Mouse (Mus musculus) cerebellum, postnatal 14 days (tissue): ENCODE data around the gene Dclk1.

Source experiments
- DNase-seq, 2 experiments: peaks; one replicate each; pipeline ENCODE4 v3.0.0; 2021; ENCODE audit warnings: mixed read lengths in 2 of 2

Dclk1 gene

DNA sequence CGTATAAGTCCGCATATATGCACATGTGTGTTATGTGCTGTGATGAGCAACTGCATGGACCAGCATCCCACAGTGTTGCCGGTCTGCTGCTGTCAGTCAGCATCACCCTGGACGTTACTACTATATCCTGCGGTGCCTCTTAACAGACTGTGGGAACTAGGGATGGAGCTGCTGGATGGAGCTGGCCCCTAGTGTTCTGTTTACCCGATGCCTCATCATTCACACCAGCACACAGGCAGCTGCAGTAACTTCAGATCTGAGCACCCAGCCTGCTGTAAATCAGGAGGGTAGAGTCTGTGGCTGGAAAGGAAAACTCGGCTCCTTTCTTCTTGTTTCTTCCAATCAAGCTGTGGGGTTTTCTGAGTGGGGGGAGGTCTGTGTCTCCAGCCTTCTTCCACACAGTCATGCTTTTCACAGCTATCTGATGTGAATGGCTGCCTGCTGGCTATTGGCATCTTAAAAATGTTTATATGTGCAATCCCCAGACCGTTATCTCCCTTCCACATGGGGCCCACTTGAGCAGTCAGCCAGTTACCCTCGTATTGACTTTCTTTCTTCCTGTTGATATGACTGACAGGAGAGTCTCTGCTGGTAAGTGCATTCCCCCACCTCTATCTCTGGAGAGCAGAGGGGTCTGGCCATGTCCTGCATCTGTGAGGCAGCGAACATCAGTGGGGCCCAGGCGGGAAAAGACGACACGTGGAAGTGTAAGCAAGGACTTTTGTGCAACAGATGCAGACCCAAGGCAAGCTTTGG, 301.9 kb downstream of the Dclk1 start:
- DNase-seq: no peak

DNA sequence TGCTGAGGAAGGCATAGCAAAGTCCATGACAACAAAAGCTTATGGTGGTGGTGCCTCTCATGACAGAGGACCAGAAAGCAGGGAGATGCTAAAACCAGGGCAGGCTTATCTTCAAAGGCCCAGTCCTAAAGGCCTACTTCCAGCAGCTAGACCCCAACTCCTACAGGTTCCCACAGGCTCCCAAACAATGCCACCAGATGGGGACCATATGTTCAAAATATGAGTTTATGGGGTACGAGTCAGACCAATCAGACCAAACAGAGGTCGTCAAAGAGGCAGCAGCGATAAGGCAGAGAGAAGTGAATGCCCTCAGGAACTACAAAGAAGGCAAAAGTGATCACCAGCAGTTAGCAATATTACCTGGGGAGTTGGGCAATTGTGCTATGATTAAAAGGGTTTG, 303.1 kb downstream of the Dclk1 start:
- DNase-seq: no peak

DNA sequence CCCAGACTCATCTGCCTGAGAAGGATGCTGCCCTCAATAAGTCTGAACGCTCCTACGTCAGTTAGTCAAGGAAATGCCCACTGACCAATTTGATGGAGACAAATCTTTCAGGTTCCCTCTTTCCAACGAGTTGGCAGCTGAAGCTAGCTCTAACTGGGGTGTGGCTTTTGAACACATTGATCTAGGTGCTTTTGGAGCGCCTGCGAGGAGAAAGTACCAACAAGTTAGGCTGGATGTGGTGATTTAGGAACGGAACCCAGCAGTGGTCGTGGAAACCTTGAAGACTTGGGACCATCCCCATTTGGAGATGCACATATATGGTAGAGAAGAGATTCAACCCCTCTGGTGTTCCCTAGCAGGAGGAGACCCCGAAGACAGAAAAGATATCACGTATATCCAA, 303.8 kb downstream of the Dclk1 start:
- no peak for DNase-seq

DNA sequence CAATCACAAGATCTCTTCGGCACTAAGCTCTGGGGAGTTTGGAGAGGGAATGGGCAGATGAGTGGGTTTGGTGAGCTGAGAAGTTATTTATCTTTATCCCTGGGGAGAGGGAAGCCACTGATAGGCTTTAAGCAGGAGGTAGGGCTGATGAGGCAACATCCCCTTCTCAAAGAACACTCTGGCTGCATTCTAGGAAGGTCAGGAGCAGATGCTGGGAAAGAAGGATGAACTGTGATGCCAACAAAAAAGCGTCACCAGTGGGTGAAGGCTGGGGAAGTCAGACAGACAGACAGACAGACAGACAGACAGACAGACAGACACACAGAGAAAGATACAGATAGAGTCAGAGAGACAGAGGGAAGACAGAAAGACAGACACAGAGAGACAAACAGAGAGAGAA, 304.9 kb downstream of the Dclk1 start:
- no peak for DNase-seq

DNA sequence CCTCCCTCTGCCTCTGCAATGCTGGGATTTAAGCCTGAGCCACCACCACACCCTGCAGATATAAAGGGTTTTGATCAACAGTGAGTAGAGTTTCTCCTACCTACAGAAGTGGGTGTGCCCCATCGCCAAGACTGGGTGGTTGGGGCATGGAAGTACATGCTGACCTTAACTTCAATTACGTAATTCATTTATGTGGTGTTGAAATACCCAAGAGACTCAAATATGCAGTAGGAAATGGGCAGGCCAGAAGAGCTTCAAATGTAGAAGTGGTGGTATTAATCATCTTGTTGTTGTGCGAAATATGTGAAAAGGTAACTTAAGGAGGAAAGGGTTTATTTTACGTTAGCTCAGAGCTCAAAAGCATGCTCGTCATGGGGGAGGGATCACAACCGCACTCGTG, 307.2 kb downstream of the Dclk1 start:
- no peak for DNase-seq

DNA sequence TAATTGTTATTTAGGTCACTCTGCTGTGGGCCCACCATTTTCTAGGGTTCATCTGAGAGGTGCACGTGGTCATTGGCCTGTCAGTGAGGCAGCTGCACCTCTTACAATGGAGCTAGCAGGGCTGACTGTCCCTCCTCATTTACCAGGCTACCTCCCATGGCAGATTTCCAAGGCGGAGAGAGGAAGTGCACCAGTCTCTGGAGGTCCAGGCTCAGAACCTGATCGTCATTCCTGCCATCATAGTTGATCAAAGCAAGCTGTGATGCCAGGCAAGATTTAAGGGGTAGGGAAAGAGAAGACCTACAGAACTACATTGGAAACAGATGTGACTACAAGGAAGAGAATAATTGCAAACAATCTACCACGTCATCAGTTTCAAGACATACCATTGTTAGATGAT, 308.8 kb downstream of the Dclk1 start:
- peak in 1 of 2 experiments; percentile 14 for DNase-seq

DNA sequence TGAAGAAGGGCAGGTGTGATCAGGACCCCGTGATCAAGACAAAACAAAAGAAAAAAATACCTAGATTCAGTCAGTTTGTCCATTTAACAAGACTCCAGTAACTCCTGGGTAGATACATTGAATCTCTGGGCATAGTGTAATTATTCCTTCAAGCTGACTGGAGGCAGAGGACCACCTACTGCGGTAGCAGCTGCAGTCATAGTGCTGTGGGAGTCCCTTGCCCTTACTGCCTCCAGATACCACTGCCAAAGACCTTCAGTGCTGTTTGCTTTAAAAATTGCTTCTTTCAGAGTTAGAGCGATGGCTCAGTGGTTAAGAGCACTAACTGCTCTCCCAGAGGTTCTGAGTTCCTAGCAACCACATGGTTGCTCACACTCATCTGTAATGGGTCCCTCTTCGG, 309.7 kb downstream of the Dclk1 start:
- DNase-seq: peak in 1 of 2 experiments; percentile 20

DNA sequence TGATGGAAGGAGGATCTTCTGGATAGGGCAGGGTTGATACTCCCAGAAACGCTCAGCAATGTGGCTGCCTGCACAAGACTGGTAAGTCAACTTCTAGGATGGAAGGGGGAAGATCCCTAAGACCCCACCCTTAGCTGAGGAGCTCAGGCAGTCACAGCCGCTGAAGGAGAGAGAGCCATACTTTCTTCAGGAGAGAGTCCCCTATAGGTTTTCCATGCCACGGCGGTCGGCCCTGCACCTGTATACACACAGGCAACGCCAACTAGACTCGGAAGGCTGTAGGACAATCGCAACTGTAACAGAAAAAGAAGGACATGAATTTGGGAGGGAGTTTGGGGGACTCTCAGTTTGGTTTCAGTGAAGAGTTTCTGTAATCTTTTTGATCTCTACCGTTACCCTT, 310.9 kb downstream of the Dclk1 start:
- DNase-seq: no peak

DNA sequence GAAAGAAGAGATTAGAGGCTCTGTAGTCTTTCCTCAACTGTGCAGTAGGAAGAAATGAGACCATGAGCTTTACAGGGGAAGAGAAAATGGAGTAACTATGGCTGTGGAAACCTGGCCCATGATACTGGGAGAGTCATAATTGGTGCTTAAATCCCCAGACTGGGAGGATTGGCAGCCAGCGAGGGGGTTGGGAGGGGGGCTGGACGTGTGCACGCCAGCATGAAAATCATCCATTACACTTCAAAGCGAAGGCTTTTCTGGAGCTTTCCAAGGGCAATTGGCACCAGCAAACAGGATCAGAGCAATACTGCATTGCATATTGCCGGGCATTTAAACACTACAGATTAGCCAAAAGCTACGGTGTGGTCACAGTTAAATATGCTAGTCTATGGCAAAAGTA, 313.7 kb downstream of the Dclk1 start:
- peak in 1 of 2 experiments; percentile 32 for DNase-seq

DNA sequence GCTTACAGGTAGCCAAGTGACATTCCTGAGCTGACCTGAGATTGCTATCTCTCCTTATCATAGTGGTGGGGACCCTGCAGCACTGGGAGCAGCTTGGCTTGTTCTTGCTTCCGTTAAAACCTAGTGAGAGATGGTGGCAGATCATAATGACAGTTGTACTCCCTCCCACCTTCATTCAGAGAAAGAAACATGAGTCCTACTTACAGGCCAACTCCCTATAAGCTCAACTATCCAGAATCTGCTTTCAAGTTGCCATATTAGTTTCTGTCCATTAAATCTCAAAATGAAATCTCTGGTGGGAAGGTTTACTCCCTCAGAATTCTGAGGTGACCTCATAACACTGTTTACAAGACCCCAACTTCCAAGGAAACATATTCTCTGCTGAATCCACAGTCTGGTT, 316.4 kb downstream of the Dclk1 start:
- no peak for DNase-seq

DNA sequence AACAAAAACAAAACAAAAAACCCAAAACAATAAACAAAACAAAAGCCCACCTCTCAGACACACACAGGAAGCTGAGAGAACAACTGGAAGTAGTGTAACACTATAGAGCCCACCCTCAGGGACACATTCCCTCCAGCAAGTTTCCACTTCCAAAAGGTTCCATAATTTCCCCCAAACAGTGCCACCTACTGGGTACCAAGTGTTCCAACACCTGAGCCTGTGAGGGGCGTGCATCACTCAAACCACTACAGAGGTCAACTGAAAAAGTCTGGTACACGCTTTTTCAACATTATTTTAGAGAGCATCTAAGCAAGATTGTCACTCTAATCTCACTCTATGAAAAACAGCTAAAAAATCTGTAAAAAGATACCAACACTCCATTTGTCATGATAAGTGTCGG, 325.3 kb downstream of the Dclk1 start:
- no peak for DNase-seq

DNA sequence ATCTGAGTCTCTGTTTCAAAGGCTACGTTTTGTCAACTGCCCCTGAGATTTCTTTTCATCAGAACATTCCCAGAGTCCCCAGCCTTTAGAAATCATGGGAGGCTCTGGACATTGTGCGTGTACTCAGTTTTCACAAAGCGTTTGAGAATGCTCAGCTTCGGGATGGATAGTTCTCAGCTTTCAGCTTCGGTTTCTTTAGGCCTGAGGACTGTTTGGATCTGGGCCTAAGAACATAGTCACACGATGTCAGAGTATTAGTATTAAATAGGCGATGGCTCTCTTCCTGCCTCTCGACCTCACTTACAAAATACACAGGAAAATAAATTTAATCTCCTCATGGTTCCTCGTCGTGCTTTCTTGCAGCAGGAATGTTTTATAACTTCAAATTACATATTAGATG, 327.4 kb downstream of the Dclk1 start:
- DNase-seq: no peak

DNA sequence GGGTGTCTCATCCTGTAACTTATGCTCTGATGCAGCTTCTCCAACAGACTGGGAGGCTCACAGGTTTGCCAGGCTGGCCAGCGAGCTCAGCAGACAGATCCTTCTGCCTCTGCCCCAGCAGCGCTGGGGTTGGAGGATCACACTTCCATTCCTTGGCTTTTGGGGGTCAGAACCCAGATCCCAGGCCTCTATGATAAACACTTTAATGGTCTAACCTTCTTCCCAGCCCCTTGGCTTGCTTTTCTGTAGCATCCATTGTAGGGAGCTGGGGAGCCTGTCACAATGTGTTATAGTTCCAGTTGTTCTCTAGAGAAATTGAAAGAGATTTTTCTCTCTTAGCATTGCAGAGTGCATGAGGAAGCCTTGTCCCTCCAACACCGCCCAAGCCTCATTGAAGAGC, 328.9 kb downstream of the Dclk1 start:
- no peak for DNase-seq

DNA sequence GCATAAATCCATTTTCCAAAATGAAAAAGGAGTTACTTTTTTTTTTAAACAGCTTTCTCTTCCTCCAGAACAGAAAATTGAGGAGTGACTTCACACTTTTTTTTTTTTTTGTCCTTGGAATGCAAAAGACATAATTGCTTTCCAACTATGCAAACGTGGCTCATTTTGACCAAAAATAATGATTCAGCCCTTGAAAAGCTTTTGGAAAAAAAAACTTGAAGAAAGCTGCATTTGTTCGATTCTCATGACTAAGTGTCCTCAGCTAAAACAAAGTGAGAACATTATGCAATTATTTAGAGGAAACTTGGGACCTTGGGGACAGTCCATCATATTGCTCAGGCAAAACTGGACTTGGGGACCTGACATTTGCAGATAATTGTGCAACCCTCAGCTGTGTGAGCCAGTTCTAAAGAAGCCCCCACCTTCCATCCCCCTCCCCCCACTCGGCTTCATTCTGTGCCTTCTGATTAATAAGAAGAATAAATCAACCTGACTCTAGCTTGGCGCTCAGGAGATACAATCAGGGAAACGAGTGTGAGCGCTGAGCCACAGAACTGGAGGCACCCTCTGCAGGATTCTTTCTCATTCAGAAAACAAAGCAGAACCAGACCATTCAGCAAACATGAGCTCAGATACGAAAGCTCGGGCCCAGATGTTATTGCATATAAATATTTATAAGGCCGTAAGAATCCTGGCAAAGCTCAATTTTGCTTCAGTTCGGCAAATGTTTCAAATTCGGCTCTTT, 329.6 kb downstream of the Dclk1 start:
- peak in 1 of 2 experiments; percentile 10 for DNase-seq

DNA sequence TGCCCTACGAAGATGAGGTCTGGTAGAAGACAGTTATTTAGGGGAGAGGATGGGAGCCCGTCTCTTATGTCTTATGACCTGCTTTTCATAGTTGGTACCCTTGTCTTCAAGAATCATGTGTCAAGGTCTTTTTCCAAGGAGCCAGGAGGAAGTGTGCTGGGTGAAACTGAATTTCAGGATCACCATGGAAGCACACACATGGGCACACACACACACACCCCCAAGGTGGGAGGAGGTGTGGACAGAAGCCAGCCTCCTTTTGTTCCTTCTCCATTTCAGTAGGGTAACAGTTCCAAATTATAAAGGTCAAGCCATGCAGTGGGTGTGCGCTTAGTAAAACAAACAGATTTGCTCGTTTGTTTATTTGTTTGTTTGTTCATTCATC, 330.1 kb downstream of the Dclk1 start:
- DNase-seq: no peak

DNA sequence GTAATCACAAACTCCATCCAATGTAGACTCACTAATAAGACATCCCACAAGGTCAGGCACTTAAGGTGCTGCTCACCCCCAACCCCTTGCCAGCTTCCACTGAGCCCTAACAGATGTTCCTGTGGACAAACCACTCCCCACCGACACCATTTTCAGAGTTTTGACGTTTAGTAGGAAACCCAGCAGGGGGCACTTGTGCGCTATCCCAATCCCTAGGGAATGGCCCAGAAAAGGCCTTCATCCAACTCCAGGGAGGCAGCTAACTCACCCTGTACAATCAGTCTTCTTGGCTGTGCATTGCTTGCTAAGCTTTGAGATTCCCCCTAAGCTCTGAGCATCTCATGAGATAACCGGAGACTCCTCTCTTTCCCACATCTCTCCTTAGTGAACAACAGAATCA, 331.8 kb downstream of the Dclk1 start:
- no peak for DNase-seq

DNA sequence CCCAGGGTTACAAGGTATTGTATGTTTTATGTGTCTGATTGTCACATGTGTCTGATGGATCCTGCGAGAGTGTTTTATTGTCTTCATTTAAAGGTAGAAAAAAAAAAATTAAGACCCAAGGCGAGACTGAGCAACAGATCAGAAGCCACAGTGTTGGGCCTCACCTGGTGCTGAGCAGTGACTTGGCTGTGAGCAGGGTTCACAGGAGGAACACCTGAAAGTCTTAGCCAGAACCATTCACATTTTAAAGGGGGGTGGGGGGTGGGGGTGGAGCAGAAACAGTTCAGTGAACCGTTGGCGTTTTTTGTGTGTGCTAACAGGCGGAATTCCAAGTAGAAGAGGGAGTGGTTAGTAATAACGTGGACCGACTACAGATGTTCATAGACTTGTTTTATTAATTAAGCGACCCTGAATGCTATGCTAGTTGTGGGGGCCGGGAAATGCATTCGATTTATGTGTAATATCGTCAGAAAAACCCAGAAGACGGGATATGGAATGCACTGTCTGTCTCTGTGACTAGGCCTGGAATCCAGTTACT, 345.3 kb downstream of the Dclk1 start:
- DNase-seq: no peak

DNA sequence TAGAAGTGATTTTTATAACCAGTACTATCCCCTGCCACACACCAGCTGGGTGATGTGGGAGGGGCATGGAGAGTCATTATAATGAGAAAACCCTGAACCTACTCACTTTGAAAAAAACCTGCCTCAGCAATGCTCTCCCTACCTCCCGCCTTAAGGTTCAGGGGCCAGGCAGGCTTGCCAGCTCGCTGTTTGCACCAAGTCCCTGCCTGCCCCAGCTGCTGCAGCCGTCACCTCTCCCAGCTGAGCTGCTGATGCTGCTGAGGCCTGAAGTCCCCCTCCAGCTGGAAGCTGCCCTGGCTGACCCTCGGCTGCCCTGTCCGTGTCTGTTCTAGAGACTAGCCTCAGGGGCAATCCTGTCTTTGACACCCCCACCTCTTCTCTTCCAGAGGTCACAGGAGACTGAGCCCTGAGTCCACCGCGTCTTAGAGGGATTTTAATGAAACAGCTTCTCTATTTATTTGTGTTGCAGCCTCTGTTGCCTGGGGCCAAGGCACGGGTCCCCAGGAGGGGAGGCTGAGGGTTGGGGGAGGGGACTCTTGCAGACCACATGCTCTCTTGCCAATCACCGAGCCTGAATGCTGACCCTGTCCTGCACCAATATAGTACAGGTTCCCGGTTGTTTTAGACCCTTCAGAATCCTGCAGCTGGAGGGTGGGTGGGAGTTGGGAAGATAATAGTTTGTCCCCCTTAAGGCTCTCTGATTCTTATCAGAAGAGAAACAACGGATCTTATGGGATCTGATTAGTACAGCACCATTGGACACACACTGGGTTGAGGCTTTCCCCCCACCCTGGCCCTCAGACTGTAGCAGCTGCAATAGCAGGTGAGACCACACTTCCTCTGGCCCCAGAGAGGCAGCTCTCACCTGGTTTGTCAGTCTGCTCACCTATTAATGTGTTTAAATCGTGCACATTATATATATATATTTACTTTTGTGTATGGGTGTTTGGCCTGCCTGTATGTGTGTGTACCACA, 346.1 kb downstream of the Dclk1 start:
- DNase-seq: peak; percentile 19 to 23
